Mouse (Mus musculus): ENCODE measurements around the gene BC024978.

Gene BC024978

DNA sequence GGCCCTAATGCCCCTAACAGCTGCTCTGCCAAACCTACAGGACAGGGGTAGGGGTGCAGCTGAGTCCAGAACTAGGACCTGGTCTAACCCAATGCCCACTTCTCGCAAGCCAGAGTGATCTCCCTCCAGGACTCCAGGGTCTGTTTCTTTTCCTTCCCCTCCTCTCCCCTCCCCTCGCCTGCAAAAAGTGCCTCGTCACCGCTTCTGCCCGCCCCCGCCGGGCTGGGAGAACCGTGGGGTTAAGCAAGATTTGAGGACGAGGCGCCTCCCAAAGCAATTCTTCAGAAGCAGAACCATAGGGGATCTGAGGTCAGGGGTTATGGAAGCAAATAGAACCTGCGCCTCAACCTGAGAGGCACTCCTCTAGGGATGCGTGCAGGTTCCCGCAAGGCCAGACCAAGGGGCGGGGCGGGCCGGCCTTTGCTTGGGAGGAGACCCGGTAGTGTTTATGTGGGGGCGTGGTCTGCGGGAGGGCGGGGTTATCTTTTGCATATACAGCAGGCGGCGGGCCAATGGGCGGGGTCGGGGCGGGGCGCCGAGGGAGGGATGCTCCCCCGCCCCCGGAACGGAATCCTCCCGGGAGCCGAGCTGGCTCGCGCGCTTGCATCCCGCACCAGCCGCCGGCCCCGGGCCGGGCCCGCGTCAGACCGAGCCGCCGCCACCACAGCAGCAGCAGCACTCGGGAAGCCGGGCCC, 62.8 kb downstream of the BC024978 start, which contains the start of gene Numbl:
Gene Numbl (plus strand): TSS at position 229 of the 695 bp plus-strand sequence.
- TF ChIP-seq GATA4 (IDR thresholded peaks at IDR 0.05; ENCODE audit: insufficient replicate concordance, low read length), result no peak

- TF ChIP-seq GATA4 (IDR thresholded peaks at IDR 0.05; ENCODE audit: insufficient replicate concordance, low read length), result no peak
Observed at GRCm38 (mm10) chr7:27259271-27259721, 63.7 kb downstream of the BC024978 start.

DNA sequence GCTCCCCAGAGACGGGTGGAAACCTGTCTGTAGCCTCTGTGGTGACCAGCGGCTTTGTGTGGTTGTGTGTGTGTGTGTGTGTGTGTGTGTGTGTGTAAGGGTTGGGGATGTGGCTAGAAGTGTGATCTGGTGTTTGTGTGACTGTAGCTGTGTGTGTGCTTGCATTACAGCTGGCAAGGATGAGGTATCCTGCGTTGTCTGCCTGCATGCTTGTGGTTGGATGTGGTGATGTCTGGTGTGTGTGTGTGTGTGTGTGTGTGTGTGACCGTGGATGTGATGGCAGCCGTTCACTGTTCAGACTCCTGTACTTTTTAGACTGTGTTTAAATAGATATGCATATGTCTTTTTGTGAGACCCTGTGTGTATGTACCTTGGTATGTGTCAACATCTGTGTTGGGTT, 64.2 kb downstream of the BC024978 start:
- no peak for TF ChIP-seq GATA4 (IDR thresholded peaks at IDR 0.05; ENCODE audit: insufficient replicate concordance, low read length)
